In the genomic region with DNA sequence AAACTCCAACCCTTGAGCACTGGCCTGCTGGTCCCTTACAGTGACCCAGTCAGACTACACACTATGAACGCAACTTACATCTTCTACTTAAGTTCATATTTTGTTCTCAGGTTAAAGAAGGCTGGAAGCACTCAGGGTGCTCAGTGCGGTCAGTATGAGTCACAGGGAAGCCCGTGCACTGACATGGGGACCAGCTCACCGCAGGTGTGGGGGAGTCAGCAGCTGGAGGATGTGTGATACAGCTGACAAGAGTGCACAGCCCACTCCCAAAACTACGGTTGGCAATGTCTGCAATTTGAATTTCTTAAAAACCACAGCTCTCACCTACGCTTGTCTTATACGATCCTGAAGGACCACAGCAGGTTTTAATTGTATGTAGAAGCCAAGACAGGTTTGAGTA, we compare ENCODE assay signal across 19 mouse cellular contexts. TPM values are rescaled to one million over a fixed set of nuclear protein-coding genes. Genes with fewer than 3 reads are reported as not detected.
DNase-seq lines count a peak whose midpoint lies in the region; TF ChIP-seq lines count a peak whose summit lies in the region.
"Had no signal": no experiment of that assay in that cellular context is flagged by ENCODE, and none has a peak within 500 bp of the region (broad histone marks: within the 10 kb centered on the region; RNA-seq: fewer than 3 reads in every experiment).

No protein-coding gene starts in this region.

- TF ChIP-seq CTCF in gastrocnemius, adult 2 months (IDR thresholded peaks at IDR 0.05): no peak

- intact Hi-C loops in gastrocnemius, adult 2 months (cut with DNase I): no loop called here
- intact Hi-C loops in gastrocnemius, postnatal 36 days (cut with DNase I): no loop called here

- H3K27ac ChIP-seq in gastrocnemius, adult 2 months: peak overlapping the region; percentile 88
- H3K27ac ChIP-seq: embryonic facial prominence, embryonic 10.5 days; forebrain, embryonic 13.5 days; heart, adult 2 months; hindbrain, embryonic 15.5 days had no signal

- DNase-seq in gastrocnemius, adult 2 months: peak; percentile 14
- DNase-seq in gastrocnemius, adult 8-10 months (ENCODE audit: low spot score in 2 of 2): no peak
- peak; percentile 31 for DNase-seq in CD4-positive helper T cell, adult 2 months (ENCODE audit: low read depth, low spot score)
- peak; percentile 19 for DNase-seq in induced T-regulatory cell, adult 2 months (ENCODE audit: low read depth)
- DNase-seq in adrenal gland, postnatal 10 days: no peak
- DNase-seq in urinary bladder, adult 2 months (ENCODE audit: low spot score): no peak
- DNase-seq in gastrocnemius, postnatal 36 days: no peak
- DNase-seq: adrenal gland, postnatal 25 days; cerebellum, adult 18-20 months; cerebellum, adult 9-11 months; forebrain, postnatal 0 days; gastrocnemius, postnatal 10 days; heart, adult 2 months; heart, postnatal 36 days; kidney, adult 11 months had no signal

- H3K4me3 ChIP-seq in gastrocnemius, adult 2 months: no peak overlapping the region; the same call in 1 of the 2 replicates
- H3K4me3 ChIP-seq: embryonic facial prominence, embryonic 10.5 days; forebrain, embryonic 13.5 days; heart, adult 2 months; hindbrain, embryonic 15.5 days had no signal

RNA-seq across cellular contexts. Expression of gene Uros, which starts 30.7 kb away (rescaled TPM):
- total RNA-seq in gastrocnemius, adult 2 months (2021): 10 to 100 TPM; 14.2 to 17.0 TPM
- total RNA-seq in gastrocnemius, adult 8-10 months (2022): 10 to 100 TPM; 14.6 to 16.8 (median 15.4) TPM
- total RNA-seq in adrenal gland, postnatal 10 days (2021): 10 to 100 TPM; 10.2 to 16.3 TPM
- polyA plus RNA-seq in urinary bladder, adult 2 months (2012; rRNA removed): 23.3 and 32.4 TPM in 2 replicates
- total RNA-seq in gastrocnemius, postnatal 36 days (2021): 10 to 100 TPM; 14.3 to 15.7 TPM

RNA-seq across cellular contexts. Expression of gene Bccip, which starts 31.4 kb away (rescaled TPM):
- 10 to 100 TPM; 80.2 to 81.9 TPM for total RNA-seq in gastrocnemius, adult 2 months (2021)
- total RNA-seq in gastrocnemius, adult 8-10 months (2022): 100 to 1,000 TPM in 1 of 4 experiments, 10 to 100 TPM in 3; 87.6 to 108 (median 91.9) TPM
- total RNA-seq in adrenal gland, postnatal 10 days (2021): 10 to 100 TPM; 62.3 to 66.8 TPM
- 91.8 and 99.0 TPM in 2 replicates for polyA plus RNA-seq in urinary bladder, adult 2 months (2012; rRNA removed)
- total RNA-seq in gastrocnemius, postnatal 36 days (2021): 10 to 100 TPM; 63.9 to 73.9 TPM

RNA-seq across cellular contexts. Expression of gene Fank1, which starts 36.1 kb away (rescaled TPM):
- not detected for total RNA-seq in gastrocnemius, adult 2 months (2021)
- not detected for total RNA-seq in gastrocnemius, adult 8-10 months (2022)
- total RNA-seq in adrenal gland, postnatal 10 days (2021): under 1 TPM; 0.18 to 0.36 TPM
- 0.13 and 0.29 TPM in 2 replicates for polyA plus RNA-seq in urinary bladder, adult 2 months (2012; rRNA removed)
- not detected for total RNA-seq in gastrocnemius, postnatal 36 days (2021)
- total RNA-seq: heart, adult 2 months; heart, postnatal 36 days had no signal
- polyA plus RNA-seq: activated CD4-positive, CD25-positive, alpha-beta regulatory T cell, adult 4 months had no signal

RNA-seq across cellular contexts. Expression of gene Dhx32, which starts 42.0 kb away (rescaled TPM):
- total RNA-seq in gastrocnemius, adult 2 months (2021): 10 to 100 TPM; 33.7 to 50.1 TPM
- total RNA-seq in gastrocnemius, adult 8-10 months (2022): 10 to 100 TPM; 36.5 to 59.5 (median 45.3) TPM
- total RNA-seq in adrenal gland, postnatal 10 days (2021): 10 to 100 TPM; 35.6 to 46.8 TPM
- polyA plus RNA-seq in urinary bladder, adult 2 months (2012; rRNA removed): 35.3 and 37.3 TPM in 2 replicates
- total RNA-seq in gastrocnemius, postnatal 36 days (2021): 10 to 100 TPM; 28.9 to 30.6 TPM

Comparison
In these comparisons a context has a peak if more than half of its experiments do, and no peak if none do; other contexts are left out.
1. DNase-seq: peak in gastrocnemius, adult 2 months (single experiment), CD4-positive helper T cell, adult 2 months (single experiment) and induced T-regulatory cell, adult 2 months (single experiment); none in gastrocnemius, adult 8-10 months (0 of 2), adrenal gland, postnatal 10 days (single experiment), urinary bladder, adult 2 months (single experiment) and gastrocnemius, postnatal 36 days (0 of 2).